Mouse (Mus musculus): Measurements from ENCODE around the gene Gm14851.
"Not testable (repeated sequence)": the region's sequence is repeated elsewhere in the genome, so short reads cannot be mapped to it uniquely, and the experiment has no call there.

Gm14851 gene

DNA sequence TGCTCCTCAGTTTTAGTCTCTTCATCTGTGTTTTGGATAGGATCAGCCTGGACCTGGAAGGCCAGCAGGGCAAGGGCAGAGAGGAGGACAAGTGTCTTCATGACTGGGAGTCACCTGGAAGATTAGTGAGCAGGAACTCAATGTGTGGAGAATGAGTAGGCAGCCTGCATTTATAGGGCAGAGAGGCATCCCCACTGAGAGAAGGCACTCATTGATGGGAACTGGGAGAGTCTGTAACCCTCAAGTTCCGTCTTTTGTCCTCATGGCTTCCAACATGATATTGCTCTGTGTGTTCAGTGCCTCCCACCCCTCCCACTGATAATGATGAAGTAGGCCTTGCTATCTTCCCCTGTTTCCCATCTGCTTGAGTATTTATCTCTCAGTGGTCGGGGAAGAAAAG, at the start of gene Gm14851:
Gm14851 (minus strand) TSS at position 101 of the 400 bp plus-strand sequence.
- in situ Hi-C loops (cut with MboI, MseI), result loop anchor here (5.0 kb wide), 1 partner anchor 136 kb away; no protein-coding TSS in a partner anchor

DNA sequence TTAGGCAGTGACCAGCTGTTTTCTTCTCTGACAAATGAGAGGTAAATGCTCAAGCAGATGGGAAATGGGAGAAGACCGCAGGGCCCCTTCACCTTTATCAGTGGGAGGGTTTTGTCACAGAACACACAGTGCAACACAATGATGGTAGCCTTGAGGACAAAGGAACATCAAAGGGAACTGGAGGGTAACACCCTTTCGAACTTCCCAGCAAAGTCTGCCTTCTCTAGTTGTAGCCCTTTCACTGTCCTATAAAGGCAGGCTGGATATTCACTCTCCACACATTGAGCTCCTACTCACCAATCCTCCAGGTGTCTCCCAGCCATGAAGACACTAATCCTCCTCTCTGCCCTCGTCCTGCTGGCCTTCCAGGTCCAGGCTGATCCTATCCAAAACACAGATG, 38.5 kb upstream of the Gm14851 start, which contains the start of gene Defa30:
Defa30 (plus strand) TSS at position 301 of the 400 bp plus-strand sequence.
- in situ Hi-C loops (cut with MboI, MseI), result not testable (repeated sequence)

DNA sequence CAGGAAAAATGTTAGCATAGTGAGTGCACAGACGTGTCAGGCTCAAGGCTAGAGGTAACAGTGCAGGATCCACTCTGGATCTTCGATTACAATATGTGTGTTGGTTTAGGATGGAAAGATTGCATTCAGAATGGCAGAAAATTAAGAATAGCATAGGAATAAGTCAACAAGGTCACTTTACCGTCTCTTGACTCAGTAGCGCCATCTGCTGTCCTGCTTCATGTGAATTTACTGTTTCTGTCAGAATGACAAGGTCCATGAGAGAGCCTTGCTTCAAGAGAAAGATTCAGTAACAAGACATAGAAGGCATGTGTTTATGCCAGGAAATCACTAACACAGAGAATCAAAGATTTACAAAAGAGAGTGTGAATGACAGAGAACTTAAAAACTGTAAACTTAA, 2.7 kb downstream of the Gm14851 start:
- in situ Hi-C loops (cut with MboI, MseI), result no loop called here

DNA sequence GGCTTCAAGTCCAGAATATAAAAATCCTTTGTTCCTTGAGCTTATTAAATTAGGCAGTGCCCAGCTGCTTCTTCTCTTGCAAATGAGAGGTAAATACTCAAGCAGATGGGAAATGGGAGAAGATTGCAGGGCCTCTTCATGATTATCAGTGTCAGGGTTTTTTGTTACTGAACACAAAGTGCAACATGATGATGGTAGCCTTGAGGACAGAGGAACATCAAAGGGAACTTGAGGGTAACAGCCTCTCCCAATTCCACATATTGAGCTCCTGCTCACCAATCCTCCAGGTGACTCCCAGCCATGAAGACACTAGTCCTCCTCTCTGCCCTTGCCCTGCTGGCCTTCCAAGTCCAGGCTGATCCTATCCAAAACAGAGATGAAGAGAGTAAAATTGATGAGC, 11.7 kb downstream of the Gm14851 start, which contains the start of gene Defa25:
Defa25 (plus strand) TSS at position 301 of the 400 bp plus-strand sequence.
- in situ Hi-C loops (cut with MboI, MseI), result loop anchor here (5.0 to 10.0 kb wide), 3 partner anchors 228 to 501 kb away; partner anchors contain the start of gene Defa28

DNA sequence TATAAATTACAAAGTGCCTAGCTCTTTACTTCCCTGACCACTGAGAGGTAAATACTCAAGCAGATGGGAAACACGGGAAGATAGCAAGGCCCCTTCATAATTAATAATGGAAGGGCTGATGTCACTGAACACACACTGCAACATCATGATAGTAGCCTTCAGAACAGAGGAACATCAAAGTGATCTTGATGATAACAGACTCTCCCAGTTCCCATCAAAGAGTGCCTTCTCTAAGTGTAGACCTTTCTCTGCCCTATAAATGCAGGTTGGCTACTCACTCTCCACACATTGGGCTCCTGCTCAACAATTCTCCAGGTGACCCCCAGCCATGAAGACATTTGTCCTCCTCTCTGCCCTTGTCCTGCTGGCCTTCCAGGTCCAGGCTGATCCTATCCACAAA, 31.1 kb downstream of the Gm14851 start, which contains the start of gene Defa35:
Defa35 (plus strand) TSS at position 301 of the 400 bp plus-strand sequence.
- in situ Hi-C loops (cut with MboI, MseI), result not testable (repeated sequence)

DNA sequence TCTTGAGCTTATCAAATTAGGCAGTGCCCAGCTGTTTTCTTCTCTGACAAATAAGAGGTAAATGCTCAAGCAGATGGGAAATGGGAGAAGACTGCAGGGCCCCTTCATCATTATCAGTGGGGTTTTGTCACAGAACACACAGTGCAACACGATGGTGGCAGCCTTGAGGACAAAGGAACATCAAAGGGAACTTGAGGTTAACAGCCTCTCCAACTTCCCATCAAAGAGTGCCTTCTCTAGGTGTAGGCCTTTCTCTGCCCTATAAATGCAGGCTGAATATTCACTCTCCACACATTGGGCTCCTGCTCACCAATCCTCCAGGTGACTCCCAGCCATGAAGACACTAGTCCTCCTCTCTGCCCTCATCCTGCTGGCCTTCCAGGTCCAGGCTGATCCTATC, 41.1 kb downstream of the Gm14851 start, which contains the start of gene Defa23:
Defa23 (plus strand) TSS at position 301 of the 400 bp plus-strand sequence.
- in situ Hi-C loops (cut with MboI, MseI), result not testable (repeated sequence)

Data from regulatory T cell (primary cell).